Mouse (Mus musculus): ENCODE measurements around the gene Ace3. TPM values are rescaled to one million over a fixed set of nuclear protein-coding genes. Genes with fewer than 3 reads are reported as not detected.

Ace3 gene
- polyA plus RNA-seq (2012; rRNA removed): not detected in 2 replicates

DNA sequence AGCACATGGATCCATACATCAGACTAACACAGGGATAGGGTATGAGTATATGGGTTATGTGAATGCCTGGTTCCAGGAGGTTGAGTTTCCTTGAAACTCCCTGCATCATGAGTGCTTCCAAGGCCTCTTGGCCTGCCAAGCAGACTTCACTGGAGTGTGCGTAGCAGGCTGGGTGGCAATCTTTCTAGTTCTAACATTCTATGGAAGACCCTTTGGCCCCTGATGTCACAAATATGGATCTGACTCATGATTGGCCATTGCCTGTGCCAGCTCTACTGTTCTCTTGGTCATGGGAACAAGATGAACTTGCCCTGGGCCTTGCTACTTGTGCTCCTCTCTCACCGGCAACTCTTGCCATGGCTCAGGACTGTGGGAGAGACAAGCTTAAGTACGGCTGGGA is at the start of gene Ace3:
TSS of gene Ace3 (plus strand) at position 301 of the 400 bp plus-strand sequence.
- DNase-seq (ENCODE audit: low read depth): no peak
- no peak for TF ChIP-seq POLR2A (IDR thresholded peaks at IDR 0.05; ENCODE audit: borderline replicate concordance, extremely low read depth, insufficient read depth, insufficient read length, poor library complexity, severe bottlenecking)

DNA sequence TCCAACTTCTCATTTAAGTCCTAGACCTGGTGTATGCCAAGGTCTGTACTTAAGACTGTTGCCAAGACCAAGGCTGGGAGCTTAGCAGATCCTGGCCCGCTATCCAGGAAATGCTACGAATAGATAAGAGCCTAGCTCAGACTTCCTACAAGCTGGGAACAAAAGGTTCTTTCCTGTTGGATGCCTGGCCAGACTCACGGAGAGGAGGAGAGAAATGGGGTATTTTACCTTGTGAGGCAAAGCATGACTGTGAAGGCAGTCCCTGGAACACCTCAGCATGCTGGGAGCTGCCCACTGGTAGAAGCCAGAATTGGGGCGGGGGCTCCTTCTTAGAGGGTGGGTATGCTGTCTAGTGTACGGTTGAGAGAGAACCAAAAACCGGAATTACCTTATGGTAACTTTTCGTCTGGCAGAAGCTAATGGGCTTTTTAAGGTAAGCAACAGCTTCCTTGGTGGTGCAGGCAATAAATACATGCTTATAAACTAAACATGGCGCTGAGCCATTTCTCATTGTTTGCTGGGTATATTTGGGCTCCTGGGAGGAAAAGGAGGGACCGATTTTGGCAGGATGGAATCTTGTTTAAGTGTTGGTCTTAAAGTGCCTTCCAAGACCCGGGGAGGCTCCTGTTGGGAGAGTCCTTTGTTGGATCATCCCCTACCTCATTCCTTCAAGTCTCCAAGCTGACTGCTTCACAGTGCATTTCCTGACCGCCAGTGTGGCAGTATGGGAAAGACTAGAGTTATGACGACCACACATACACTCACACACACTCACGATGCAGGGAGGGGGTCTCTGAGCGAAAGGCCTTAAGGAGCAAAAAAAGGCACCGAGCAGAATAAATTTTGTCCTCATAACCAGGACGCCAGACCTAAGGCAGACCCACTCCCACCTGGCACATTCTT is 49.5 kb upstream of the Ace3 start:
- no peak for TF ChIP-seq POLR2A (IDR thresholded peaks at IDR 0.05; ENCODE audit: borderline replicate concordance, extremely low read depth, insufficient read depth, insufficient read length, poor library complexity, severe bottlenecking)
- no peak for TF ChIP-seq CTCF (IDR thresholded peaks at IDR 0.05; ENCODE audit: borderline replicate concordance, extremely low read depth, insufficient read depth, insufficient read length)
- DNase-seq (ENCODE audit: low read depth): peak; percentile 41

DNA sequence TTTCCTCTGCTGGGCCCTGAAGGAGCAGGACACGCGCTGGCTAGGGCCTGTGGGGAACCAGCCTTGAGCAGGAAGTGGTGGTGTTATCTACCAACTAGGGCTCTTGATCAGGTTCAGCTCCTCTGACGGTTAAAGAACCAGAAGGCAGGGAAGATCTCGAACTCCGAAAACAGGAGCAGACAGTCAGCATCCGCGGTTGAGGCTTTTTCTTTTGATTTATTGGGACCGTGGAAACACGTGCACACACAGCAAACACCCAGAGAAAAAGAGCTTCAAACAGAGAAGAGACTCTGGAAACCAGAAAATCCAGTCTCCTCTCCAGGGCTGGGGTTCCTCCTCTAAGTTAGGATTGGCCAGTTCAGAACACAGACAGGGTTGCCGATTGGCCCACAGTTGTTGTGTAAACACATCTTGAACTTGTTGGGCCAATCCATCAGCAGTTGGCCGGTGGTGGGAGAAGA is 47.8 kb upstream of the Ace3 start:
- TF ChIP-seq CTCF (IDR thresholded peaks at IDR 0.05; ENCODE audit: borderline replicate concordance, extremely low read depth, insufficient read depth, insufficient read length) (no peak), POLR2A (IDR thresholded peaks at IDR 0.05; ENCODE audit: borderline replicate concordance, extremely low read depth, insufficient read depth, insufficient read length, poor library complexity, severe bottlenecking) (no peak)
- DNase-seq (ENCODE audit: low read depth): no peak

DNA sequence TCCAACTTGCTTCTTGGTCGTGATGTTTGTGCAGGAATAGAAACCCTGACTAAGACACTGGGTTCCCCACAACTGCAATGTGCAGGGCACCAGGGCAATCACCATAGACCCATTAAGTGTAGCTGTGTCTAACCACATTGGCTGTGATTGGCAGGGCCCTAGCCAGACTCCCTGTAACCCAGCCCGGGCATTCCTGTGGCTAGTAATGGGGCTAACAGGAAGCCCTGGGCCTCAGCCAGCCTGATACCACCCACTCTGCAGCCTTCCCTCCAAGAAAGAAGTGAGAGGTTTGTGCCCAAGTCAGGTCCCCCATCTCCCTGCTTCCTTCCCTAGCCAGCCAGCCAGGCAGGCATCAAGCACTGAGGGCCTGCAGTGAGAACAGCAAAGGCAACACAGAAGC is 46.2 kb upstream of the Ace3 start:
- TF ChIP-seq POLR2A (IDR thresholded peaks at IDR 0.05; ENCODE audit: borderline replicate concordance, extremely low read depth, insufficient read depth, insufficient read length, poor library complexity, severe bottlenecking) (no peak), CTCF (IDR thresholded peaks at IDR 0.05; ENCODE audit: borderline replicate concordance, extremely low read depth, insufficient read depth, insufficient read length) (no peak)
- DNase-seq (ENCODE audit: low read depth): no peak

DNA sequence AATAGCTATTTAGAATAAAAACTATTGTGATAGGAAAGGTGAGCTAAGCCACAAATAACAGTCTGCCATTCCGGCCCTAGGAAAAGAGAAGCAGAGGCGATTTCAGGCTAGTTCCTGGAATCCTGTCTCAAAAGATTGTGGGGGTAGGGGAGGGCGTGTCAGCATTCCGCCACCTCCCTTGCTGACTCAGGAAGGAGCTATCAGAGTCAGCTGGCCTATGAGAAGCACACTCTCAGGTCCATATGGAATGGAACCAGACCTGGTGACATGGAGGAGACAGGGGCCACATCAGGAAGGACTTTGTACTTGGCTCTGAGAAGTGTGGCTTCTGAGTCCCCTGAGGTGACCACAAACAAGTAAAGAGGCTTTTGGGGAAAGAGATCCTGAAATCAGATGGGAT is 44.0 kb upstream of the Ace3 start:
- no peak for DNase-seq (ENCODE audit: low read depth)
- TF ChIP-seq CTCF (IDR thresholded peaks at IDR 0.05; ENCODE audit: borderline replicate concordance, extremely low read depth, insufficient read depth, insufficient read length) (no peak), POLR2A (IDR thresholded peaks at IDR 0.05; ENCODE audit: borderline replicate concordance, extremely low read depth, insufficient read depth, insufficient read length, poor library complexity, severe bottlenecking) (no peak)

DNA sequence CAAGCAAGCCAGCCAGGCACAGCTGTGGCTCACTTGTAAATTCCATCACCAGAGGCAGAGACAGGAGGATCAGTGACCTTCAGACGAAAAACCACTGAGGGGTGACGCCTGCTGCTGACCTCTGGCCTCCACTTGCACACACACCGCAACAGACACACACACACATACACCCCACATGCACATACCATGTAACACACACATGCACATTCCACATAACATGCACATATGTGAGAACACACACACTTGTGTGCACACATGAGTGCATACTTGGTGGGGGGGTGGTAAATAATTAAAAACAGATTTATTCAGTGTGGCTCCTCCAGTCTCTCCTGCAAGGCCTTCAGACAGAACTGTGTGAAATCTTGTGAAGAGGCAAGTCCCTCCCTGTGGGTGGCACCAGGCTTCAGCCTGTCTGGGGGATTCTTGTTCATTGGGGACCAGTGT is 42.9 kb upstream of the Ace3 start:
- no peak for DNase-seq (ENCODE audit: low read depth)
- no peak for TF ChIP-seq POLR2A (IDR thresholded peaks at IDR 0.05; ENCODE audit: borderline replicate concordance, extremely low read depth, insufficient read depth, insufficient read length, poor library complexity, severe bottlenecking)
- TF ChIP-seq CTCF (IDR thresholded peaks at IDR 0.05; ENCODE audit: borderline replicate concordance, extremely low read depth, insufficient read depth, insufficient read length): no peak

DNA sequence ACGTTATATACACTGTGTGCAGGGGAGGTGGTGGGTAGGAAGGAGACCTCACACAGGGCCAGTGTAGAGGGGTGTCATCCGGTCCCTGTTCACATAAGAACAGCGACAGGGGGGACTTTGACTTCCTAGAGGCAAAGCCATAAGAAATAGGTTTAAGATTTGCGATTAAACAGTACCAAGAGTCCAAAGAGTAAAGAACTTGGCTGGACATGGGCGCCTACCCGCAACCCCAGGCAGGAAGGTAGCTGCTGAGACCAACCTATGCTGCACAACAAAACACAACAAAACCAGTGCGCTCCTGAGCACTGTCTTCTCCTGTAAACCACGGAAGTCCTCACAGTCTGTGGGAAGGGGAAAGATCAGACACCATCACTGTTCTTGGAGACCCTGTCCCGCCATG is 42.4 kb upstream of the Ace3 start:
- no peak for DNase-seq (ENCODE audit: low read depth)
- TF ChIP-seq POLR2A (IDR thresholded peaks at IDR 0.05; ENCODE audit: borderline replicate concordance, extremely low read depth, insufficient read depth, insufficient read length, poor library complexity, severe bottlenecking) (no peak), CTCF (IDR thresholded peaks at IDR 0.05; ENCODE audit: borderline replicate concordance, extremely low read depth, insufficient read depth, insufficient read length) (no peak)

DNA sequence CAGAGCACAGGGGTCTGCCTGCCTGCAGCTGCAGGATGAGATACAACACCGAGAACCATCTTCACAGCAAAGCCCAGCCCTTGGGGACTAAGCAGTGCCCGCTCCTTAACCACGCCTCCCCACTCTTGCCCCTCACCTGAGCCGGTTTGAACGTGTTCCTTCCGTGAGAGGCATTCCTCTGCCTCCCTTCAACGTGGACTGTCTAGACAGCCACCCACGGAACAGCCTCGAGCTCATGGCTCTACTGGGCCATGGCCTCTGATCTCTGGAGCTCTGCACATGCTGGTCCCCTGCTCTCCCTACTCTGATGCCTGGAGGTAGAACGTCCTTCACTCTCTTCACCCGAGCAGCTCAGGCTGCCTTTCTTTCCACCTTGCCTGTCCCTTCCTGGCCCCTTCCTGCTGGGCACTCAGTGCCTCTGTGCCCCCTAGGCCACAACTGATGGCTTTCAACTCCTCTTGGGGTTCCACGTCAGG is 41.5 kb upstream of the Ace3 start, which contains the start of gene Cyb561:
TSS of gene Cyb561 (minus strand) at position 426 of the 476 bp plus-strand sequence.
- DNase-seq (ENCODE audit: low read depth): no peak
- TF ChIP-seq CTCF (IDR thresholded peaks at IDR 0.05; ENCODE audit: borderline replicate concordance, extremely low read depth, insufficient read depth, insufficient read length) (no peak), POLR2A (IDR thresholded peaks at IDR 0.05; ENCODE audit: borderline replicate concordance, extremely low read depth, insufficient read depth, insufficient read length, poor library complexity, severe bottlenecking) (no peak)

DNA sequence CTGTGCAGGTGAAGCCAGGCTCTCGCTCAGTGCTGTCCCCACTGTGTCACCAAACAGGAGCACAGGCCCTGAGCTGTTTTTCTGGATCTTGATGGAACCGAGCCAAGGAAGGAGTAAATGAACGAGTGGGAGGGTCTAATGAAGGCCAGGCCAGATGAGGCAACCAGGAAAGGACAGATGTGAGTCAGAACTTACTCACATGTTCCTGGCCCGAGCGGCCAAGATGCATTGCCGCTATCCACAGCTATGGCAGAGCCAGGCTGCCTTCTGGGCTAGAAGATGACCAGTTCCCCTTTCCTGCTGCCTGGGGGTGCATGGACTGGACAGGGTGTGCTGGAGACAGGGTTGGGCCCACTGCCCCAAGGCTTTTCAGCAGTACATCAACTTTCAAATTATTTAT is 41.1 kb upstream of the Ace3 start:
- no peak for DNase-seq (ENCODE audit: low read depth)
- TF ChIP-seq CTCF (IDR thresholded peaks at IDR 0.05; ENCODE audit: borderline replicate concordance, extremely low read depth, insufficient read depth, insufficient read length) (no peak), POLR2A (IDR thresholded peaks at IDR 0.05; ENCODE audit: borderline replicate concordance, extremely low read depth, insufficient read depth, insufficient read length, poor library complexity, severe bottlenecking) (no peak)

DNA sequence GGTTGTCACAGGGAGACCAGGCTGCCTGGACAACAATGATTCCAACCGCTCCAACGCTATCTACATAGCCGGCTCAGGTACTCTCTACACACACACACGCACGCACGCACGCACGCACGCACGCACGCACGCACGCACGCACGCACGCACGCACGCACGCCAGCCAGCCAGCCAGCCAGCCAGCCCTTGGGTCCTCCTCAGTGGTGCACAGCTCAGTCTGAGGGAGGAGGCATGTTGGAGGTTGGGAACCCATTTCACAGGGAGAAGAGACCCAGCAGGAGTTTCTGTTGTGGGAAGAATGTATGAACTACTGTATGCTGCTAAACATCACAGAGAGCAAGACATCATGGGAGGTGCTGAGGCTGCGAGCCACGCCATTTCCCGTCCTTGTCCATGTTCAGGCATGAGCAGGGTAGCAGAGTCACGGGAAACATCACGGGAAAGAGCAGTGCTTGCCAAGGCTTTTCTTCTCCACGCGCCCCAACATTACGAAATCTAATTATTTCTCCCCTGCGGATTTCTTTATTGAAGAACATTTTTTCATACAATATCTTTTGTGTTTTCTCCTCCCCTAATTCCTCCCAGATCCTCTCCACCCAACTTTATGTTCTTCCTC is 38.6 kb upstream of the Ace3 start:
- DNase-seq (ENCODE audit: low read depth): no peak
- TF ChIP-seq CTCF (IDR thresholded peaks at IDR 0.05; ENCODE audit: borderline replicate concordance, extremely low read depth, insufficient read depth, insufficient read length) (no peak), POLR2A (IDR thresholded peaks at IDR 0.05; ENCODE audit: borderline replicate concordance, extremely low read depth, insufficient read depth, insufficient read length, poor library complexity, severe bottlenecking) (no peak)

DNA sequence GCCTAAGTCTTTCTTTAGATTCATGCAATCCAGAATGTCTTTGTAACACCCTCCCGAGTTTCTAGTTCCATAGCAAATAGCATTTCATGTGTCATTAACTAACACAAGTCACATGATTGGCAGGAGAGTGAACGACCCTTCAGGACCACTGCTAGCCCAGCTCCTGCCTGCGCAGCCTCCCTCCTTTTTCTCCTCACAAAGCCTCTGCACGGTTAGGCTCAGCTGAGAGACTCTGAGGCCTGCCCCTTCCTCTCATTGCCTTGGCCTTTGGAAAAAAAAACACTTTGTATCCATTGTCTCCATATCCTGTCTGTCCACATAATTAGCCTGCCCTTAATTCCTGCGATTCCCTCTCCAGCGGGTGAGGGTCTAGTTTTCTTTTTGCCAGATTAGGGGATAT is 37.0 kb upstream of the Ace3 start:
- no peak for DNase-seq (ENCODE audit: low read depth)
- TF ChIP-seq POLR2A (IDR thresholded peaks at IDR 0.05; ENCODE audit: borderline replicate concordance, extremely low read depth, insufficient read depth, insufficient read length, poor library complexity, severe bottlenecking) (no peak), CTCF (IDR thresholded peaks at IDR 0.05; ENCODE audit: borderline replicate concordance, extremely low read depth, insufficient read depth, insufficient read length) (no peak)
